Mouse (Mus musculus): Measurements from ENCODE around the gene Ypel2. TPM values are rescaled to one million over a fixed set of nuclear protein-coding genes. Genes with fewer than 3 reads are reported as not detected.

Gene Ypel2
- polyA plus RNA-seq, 1 experiment from 2014 or later = 3.1 TPM

DNA sequence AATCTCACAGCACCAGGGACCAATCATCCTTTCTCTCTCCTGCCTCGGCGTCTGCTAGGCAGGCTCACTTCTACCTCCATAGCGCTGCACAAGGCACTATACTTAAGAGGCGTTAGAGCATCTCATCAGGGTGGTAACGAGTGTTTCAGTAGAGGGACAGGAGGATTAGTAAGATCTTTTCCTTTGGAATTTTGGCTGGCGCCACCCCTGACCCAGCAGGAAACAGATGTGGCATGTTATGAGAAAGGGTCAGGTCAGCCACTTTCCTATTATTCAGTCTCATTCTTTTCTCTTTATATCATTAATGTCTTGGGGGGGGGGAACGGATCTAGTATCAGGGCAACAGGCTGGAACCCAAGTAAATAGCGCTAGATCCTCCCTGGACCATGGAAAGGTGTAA is 41.8 kb downstream of the Ypel2 start:
- no peak for ATAC-seq (replicated peaks; ENCODE audit: low FRiP score)
- no peak overlapping the region for H3K27ac ChIP-seq (ENCODE audit: low read depth, low read length)

GRCm38 (mm10) chr11:86950491-86950890 is 43.0 kb downstream of the Ypel2 start:
- ATAC-seq (replicated peaks; ENCODE audit: low FRiP score) = no peak
- Histone ChIP-seq H3K4me2 (no peak overlapping the region), H3K27ac (ENCODE audit: low read depth, low read length) (no peak overlapping the region; the same call in 1 of the 2 replicates), H3K9me3 (ENCODE audit: control insufficient read depth, low read length) (no peaks in the 10 kb centered on the region), H3K9ac (ENCODE audit: low read depth, low read length) (no peak overlapping the region), H3K27me3 (replicated peaks; ENCODE audit: control insufficient read depth, insufficient read depth, low read length) (no peaks in the 10 kb centered on the region), H3K4me3 (ENCODE audit: low read depth, low read length) (no peak overlapping the region), H3K36me3 (ENCODE audit: control insufficient read depth, insufficient read depth, low read length) (no peaks in the 10 kb centered on the region), H3K4me1 (replicated peaks; ENCODE audit: control insufficient read depth, insufficient read depth, low read length) (no peaks in the 10 kb centered on the region; the same call in 1 of the 2 replicates)
- DNase-seq (ENCODE audit: low spot score) = no peak
- 66% methylated on average over 3 of the region's 3 CpGs for WGBS

More for the DNA sequence above, 41.8 kb downstream of the Ypel2 start:
- no peaks in the 10 kb centered on the region for H3K9me3 ChIP-seq (ENCODE audit: control insufficient read depth, low read length)
- no peaks in the 10 kb centered on the region for H3K27me3 ChIP-seq (replicated peaks; ENCODE audit: control insufficient read depth, insufficient read depth, low read length)
- peaks cover 7% of the 10 kb centered on the region for H3K4me1 ChIP-seq (replicated peaks; ENCODE audit: control insufficient read depth, insufficient read depth, low read length)
- H3K36me3 ChIP-seq (ENCODE audit: control insufficient read depth, insufficient read depth, low read length) = no peaks in the 10 kb centered on the region
- WGBS = 77% methylated on average over 8 of the region's 8 CpGs
- H3K4me2 ChIP-seq = no peak overlapping the region
- DNase-seq (ENCODE audit: low spot score) = no peak
- no peak overlapping the region for H3K4me3 ChIP-seq (ENCODE audit: low read depth, low read length)
- no peak overlapping the region for H3K9ac ChIP-seq (ENCODE audit: low read depth, low read length)

DNA sequence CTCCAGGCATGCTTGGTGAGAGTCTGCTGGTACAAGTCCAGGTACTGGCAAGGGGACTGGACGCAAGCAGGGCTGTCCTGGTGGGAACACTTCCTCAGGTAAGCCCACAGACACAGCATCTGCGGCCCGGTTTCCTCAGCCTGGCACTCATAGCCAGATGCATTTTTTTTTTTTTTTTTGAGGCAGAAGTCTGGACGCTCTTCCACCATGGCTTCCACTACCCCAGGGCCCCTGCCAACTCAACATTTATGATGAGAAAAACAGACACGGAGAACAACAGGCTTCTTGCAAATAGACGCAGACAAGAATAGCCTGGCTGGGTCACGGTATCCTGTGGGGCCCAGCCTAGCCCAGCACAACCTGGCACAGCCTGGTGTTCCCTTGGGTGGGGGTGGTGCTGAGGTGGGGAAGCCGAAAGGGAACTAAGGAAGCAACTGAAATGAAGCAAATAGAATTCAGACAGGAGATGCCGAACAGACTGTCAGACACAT is 43.5 kb downstream of the Ypel2 start:
- no peak overlapping the region for H3K9ac ChIP-seq (ENCODE audit: low read depth, low read length)
- H3K4me3 ChIP-seq (ENCODE audit: low read depth, low read length) = no peak overlapping the region
- H3K9me3 ChIP-seq (ENCODE audit: control insufficient read depth, low read length) = no peaks in the 10 kb centered on the region
- DNase-seq (ENCODE audit: low spot score) (no peak), ATAC-seq (replicated peaks; ENCODE audit: low FRiP score) (no peak)
- no peaks in the 10 kb centered on the region for H3K4me1 ChIP-seq (replicated peaks; ENCODE audit: control insufficient read depth, insufficient read depth, low read length)
- no peak overlapping the region; the same call in 1 of the 2 replicates for H3K27ac ChIP-seq (ENCODE audit: low read depth, low read length)
- no peaks in the 10 kb centered on the region for H3K36me3 ChIP-seq (ENCODE audit: control insufficient read depth, insufficient read depth, low read length)
- WGBS = 74% methylated on average over 9 of the region's 9 CpGs
- no peaks in the 10 kb centered on the region for H3K27me3 ChIP-seq (replicated peaks; ENCODE audit: control insufficient read depth, insufficient read depth, low read length)
- no peak overlapping the region for H3K4me2 ChIP-seq

DNA sequence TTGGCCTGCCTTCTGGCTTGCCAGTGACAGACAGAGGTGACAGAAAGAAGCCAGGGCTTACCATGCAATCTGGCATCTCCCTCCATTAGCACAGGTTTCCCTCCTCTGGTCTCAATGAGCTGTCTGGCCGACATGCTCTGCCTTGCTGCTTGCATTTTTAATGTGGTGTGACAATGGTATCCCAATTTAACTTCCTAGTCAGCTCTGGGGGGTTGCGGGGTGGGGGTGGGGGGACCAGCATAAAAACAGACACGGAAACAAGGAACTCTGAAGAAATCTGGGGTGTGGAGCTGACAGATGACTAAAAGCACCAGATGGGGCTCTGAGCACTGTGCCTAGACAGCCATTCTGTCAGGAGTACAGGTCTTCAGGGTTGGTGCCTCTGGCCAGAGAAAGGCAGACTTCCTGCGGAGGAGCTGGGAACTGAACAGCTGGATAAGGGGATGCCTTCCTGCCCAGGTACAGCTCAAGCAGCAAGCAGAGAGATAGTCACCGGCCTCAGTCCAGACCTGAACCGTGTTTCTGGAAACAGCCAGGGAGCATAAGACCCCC is 46.8 kb downstream of the Ypel2 start:
- 63% methylated on average over 6 of the region's 6 CpGs for WGBS
- H3K27ac ChIP-seq (ENCODE audit: low read depth, low read length) = no peak overlapping the region

GRCm38 (mm10) chr11:86945933-86946332 is 47.6 kb downstream of the Ypel2 start:
- H3K27me3 ChIP-seq (replicated peaks; ENCODE audit: control insufficient read depth, insufficient read depth, low read length) = no peaks in the 10 kb centered on the region
- no peak overlapping the region for H3K27ac ChIP-seq (ENCODE audit: low read depth, low read length)
- no peaks in the 10 kb centered on the region for H3K9me3 ChIP-seq (ENCODE audit: control insufficient read depth, low read length)
- no peak overlapping the region for H3K9ac ChIP-seq (ENCODE audit: low read depth, low read length)
- no peaks in the 10 kb centered on the region for H3K4me1 ChIP-seq (replicated peaks; ENCODE audit: control insufficient read depth, insufficient read depth, low read length)
- DNase-seq (ENCODE audit: low spot score) = no peak
- 80% methylated on average over 6 of the region's 6 CpGs for WGBS
- no peak overlapping the region for H3K4me2 ChIP-seq
- no peak for ATAC-seq (replicated peaks; ENCODE audit: low FRiP score)
- no peak overlapping the region for H3K4me3 ChIP-seq (ENCODE audit: low read depth, low read length)
- no peaks in the 10 kb centered on the region for H3K36me3 ChIP-seq (ENCODE audit: control insufficient read depth, insufficient read depth, low read length)

More for the DNA sequence above, 46.8 kb downstream of the Ypel2 start:
- Histone ChIP-seq H3K9ac (ENCODE audit: low read depth, low read length) (no peak overlapping the region), H3K36me3 (ENCODE audit: control insufficient read depth, insufficient read depth, low read length) (no peaks in the 10 kb centered on the region), H3K4me3 (ENCODE audit: low read depth, low read length) (no peak overlapping the region), H3K27me3 (replicated peaks; ENCODE audit: control insufficient read depth, insufficient read depth, low read length) (no peaks in the 10 kb centered on the region), H3K4me1 (replicated peaks; ENCODE audit: control insufficient read depth, insufficient read depth, low read length) (no peaks in the 10 kb centered on the region), H3K9me3 (ENCODE audit: control insufficient read depth, low read length) (no peaks in the 10 kb centered on the region), H3K4me2 (no peak overlapping the region)
- ATAC-seq (replicated peaks; ENCODE audit: low FRiP score) (no peak), DNase-seq (ENCODE audit: low spot score) (no peak)

DNA sequence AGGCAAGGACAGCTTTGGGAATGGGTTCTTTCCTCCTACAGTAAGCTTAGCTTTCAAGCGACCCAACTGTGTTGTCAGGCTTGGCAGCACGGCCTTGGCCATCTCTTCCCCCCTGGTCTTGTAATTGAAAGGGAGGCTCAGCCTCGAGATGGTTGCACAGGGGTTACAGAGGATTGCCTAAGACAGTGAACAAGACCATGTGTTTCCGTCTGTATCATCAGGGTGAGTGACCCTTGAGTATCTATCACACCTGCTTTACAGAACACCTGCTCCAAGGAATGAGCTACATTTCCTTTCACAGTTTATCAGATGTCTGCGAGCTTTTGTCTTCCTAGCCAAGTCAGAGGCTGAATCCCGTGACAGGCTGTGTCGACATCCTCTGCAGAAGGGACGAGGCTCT is 48.4 kb downstream of the Ypel2 start:
- Histone ChIP-seq H3K27ac (ENCODE audit: low read depth, low read length) (no peak overlapping the region), H3K4me2 (no peak overlapping the region), H3K4me3 (ENCODE audit: low read depth, low read length) (no peak overlapping the region), H3K4me1 (replicated peaks; ENCODE audit: control insufficient read depth, insufficient read depth, low read length) (no peaks in the 10 kb centered on the region), H3K9ac (ENCODE audit: low read depth, low read length) (no peak overlapping the region), H3K27me3 (replicated peaks; ENCODE audit: control insufficient read depth, insufficient read depth, low read length) (no peaks in the 10 kb centered on the region), H3K36me3 (ENCODE audit: control insufficient read depth, insufficient read depth, low read length) (no peaks in the 10 kb centered on the region), H3K9me3 (ENCODE audit: control insufficient read depth, low read length) (no peaks in the 10 kb centered on the region)
- no peak for DNase-seq (ENCODE audit: low spot score)
- ATAC-seq (replicated peaks; ENCODE audit: low FRiP score) = no peak
- WGBS = 64% methylated on average over 8 of the region's 8 CpGs

- ATAC-seq (replicated peaks; ENCODE audit: low FRiP score) (no peak), DNase-seq (ENCODE audit: low spot score) (no peak)
- no peak overlapping the region for H3K4me2 ChIP-seq
- H3K9me3 ChIP-seq (ENCODE audit: control insufficient read depth, low read length) = no peaks in the 10 kb centered on the region
- no peaks in the 10 kb centered on the region for H3K4me1 ChIP-seq (replicated peaks; ENCODE audit: control insufficient read depth, insufficient read depth, low read length)
- no peak overlapping the region for H3K27ac ChIP-seq (ENCODE audit: low read depth, low read length)
- H3K27me3 ChIP-seq (replicated peaks; ENCODE audit: control insufficient read depth, insufficient read depth, low read length) = no peaks in the 10 kb centered on the region
- 67% methylated on average over 8 of the region's 8 CpGs for WGBS
- no peaks in the 10 kb centered on the region for H3K36me3 ChIP-seq (ENCODE audit: control insufficient read depth, insufficient read depth, low read length)
- no peak overlapping the region for H3K9ac ChIP-seq (ENCODE audit: low read depth, low read length)
- no peak overlapping the region for H3K4me3 ChIP-seq (ENCODE audit: low read depth, low read length)
Observed at GRCm38 (mm10) chr11:86944539-86944938, 49.0 kb downstream of the Ypel2 start.

DNA sequence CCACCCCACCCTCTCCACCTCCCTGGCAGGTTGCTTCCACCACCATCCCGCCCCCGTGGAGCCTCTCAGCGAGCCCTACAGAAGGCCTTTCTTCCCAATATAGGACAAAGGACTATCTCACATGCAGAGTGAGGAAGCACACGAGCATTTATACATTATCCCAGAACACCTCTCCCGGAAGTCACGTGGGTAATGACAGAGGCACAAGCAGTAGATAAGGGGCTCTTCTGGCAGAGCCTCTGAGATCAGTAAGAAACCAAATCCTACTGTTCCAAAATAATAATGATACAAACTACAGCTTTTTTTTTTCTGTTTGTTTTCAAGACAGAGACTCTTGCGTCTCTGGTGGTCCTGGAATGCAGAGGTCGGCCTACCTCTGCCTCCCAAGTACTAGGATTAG is 51.6 kb downstream of the Ypel2 start:
- H3K36me3 ChIP-seq (ENCODE audit: control insufficient read depth, insufficient read depth, low read length) = no peaks in the 10 kb centered on the region

GRCm38 (mm10) chr11:86939503-86939902 is 54.0 kb downstream of the Ypel2 start:
- ATAC-seq (replicated peaks; ENCODE audit: low FRiP score) (no peak), DNase-seq (ENCODE audit: low spot score) (no peak)
- no peak overlapping the region for H3K27ac ChIP-seq (ENCODE audit: low read depth, low read length)
- H3K4me2 ChIP-seq = no peak overlapping the region
- no peaks in the 10 kb centered on the region for H3K9me3 ChIP-seq (ENCODE audit: control insufficient read depth, low read length)
- no peaks in the 10 kb centered on the region for H3K4me1 ChIP-seq (replicated peaks; ENCODE audit: control insufficient read depth, insufficient read depth, low read length)
- H3K36me3 ChIP-seq (ENCODE audit: control insufficient read depth, insufficient read depth, low read length) = no peaks in the 10 kb centered on the region
- no peak overlapping the region for H3K4me3 ChIP-seq (ENCODE audit: low read depth, low read length)
- no peaks in the 10 kb centered on the region for H3K27me3 ChIP-seq (replicated peaks; ENCODE audit: control insufficient read depth, insufficient read depth, low read length)
- H3K9ac ChIP-seq (ENCODE audit: low read depth, low read length) = no peak overlapping the region
- WGBS = 62% methylated on average over 6 of the region's 6 CpGs

More for the DNA sequence above, 51.6 kb downstream of the Ypel2 start:
- no peak for ATAC-seq (replicated peaks; ENCODE audit: low FRiP score)
- Histone ChIP-seq H3K4me1 (replicated peaks; ENCODE audit: control insufficient read depth, insufficient read depth, low read length) (no peaks in the 10 kb centered on the region), H3K4me2 (no peak overlapping the region), H3K27ac (ENCODE audit: low read depth, low read length) (no peak overlapping the region), H3K9ac (ENCODE audit: low read depth, low read length) (no peak overlapping the region), H3K9me3 (ENCODE audit: control insufficient read depth, low read length) (no peaks in the 10 kb centered on the region), H3K27me3 (replicated peaks; ENCODE audit: control insufficient read depth, insufficient read depth, low read length) (no peaks in the 10 kb centered on the region), H3K4me3 (ENCODE audit: low read depth, low read length) (no peak overlapping the region)
- no peak for DNase-seq (ENCODE audit: low spot score)
- 79% methylated on average over 8 of the region's 8 CpGs for WGBS
